Mouse (Mus musculus) CH12.LX (cell line): ENCODE measurements at regions not wholly inside any gene's neighbourhood (a gene's known extent, or its start where the extent isn't known, plus 50 kb on each side); places are given as distances from the start of the nearest gene placed in this dataset.

Experiments used
- DNase-seq: peaks from one replicate; pipeline ENCODE4 v3.0.0-alpha.2; 2013; ENCODE audit errors: extremely low read depth
- H3K27ac ChIP-seq: 2 replicates; pipeline ENCODE4 v1.5.1; 2012; ENCODE audit warnings: low read depth, mild to moderate bottlenecking, control low read depth, moderate library complexity; ENCODE audit not compliant: insufficient read depth
- H3K27me3 ChIP-seq: replicated peaks from 2 replicates; pipeline ENCODE3; 2012; ENCODE audit warnings: inconsistent platforms
- H3K36me3 ChIP-seq, 2 experiments: replicated peaks in 1 of 2; 2 replicates each; pipeline versions ENCODE3 to v1.6.1; 2012; ENCODE audit warnings: inconsistent platforms in 1 of 2, low read length in 1 of 2, mild to moderate bottlenecking in 1 of 2, mixed read lengths in 1 of 2, moderate library complexity in 1 of 2; ENCODE audit not compliant: control insufficient read depth in 1 of 2, insufficient read depth in 1 of 2
- H3K4me1 ChIP-seq, 2 experiments: 2 replicates each; pipeline ENCODE4 v1.6.1; 2012; ENCODE audit warnings: inconsistent platforms in 1 of 2, moderate library complexity in 1 of 2; ENCODE audit not compliant: insufficient read depth in 2 of 2, control insufficient read depth in 1 of 2
- H3K4me2 ChIP-seq: 2 replicates; pipeline ENCODE4 v1.6.1; 2012; ENCODE audit warnings: low read depth, mild to moderate bottlenecking, control low read depth; ENCODE audit not compliant: poor library complexity, insufficient read depth, severe bottlenecking
- H3K4me3 ChIP-seq, 3 experiments: fragments of 150-350 bp in 1 of 3; sonication (generic) in 1 of 3; replicated peaks in 1 of 3; 2 replicates each; pipeline versions ENCODE3 to v1.5.1; 2011 to 2012; ENCODE audit warnings: low read depth in 2 of 3, low read length in 2 of 3, mild to moderate bottlenecking in 2 of 3, moderate library complexity in 2 of 3, control low read depth in 1 of 3, improper control_type of control experiment in 1 of 3, inconsistent platforms in 1 of 3, mixed read lengths in 1 of 3; ENCODE audit not compliant: poor library complexity in 1 of 3
- H3K79me2 ChIP-seq: replicated peaks from 2 replicates; pipeline ENCODE4 v1.6.1; 2012; ENCODE audit warnings: mild to moderate bottlenecking, moderate library complexity; ENCODE audit not compliant: control insufficient read depth, poor library complexity, insufficient read depth, severe bottlenecking; ENCODE audit errors: extremely low read depth
- H3K9ac ChIP-seq: 2 replicates; pipeline ENCODE4 v1.6.1; 2012; ENCODE audit warnings: low read depth, mild to moderate bottlenecking, control low read depth, moderate library complexity; ENCODE audit not compliant: insufficient read depth
- H3K9me3 ChIP-seq: replicated peaks from 2 replicates; pipeline ENCODE3; 2012; ENCODE audit warnings: low read length, inconsistent platforms, mixed read lengths
- BHLHE40 ChIP-seq: IDR thresholded peaks from 2 replicates; pipeline ENCODE4 v1.6.1; 2011; ENCODE audit warnings: mild to moderate bottlenecking, low read depth, low read length, improper control_type of control experiment
- CHD2 ChIP-seq: IDR thresholded peaks from 2 replicates; pipeline ENCODE4 v1.6.1; 2011; ENCODE audit warnings: low read length, improper control_type of control experiment
- CTCF ChIP-seq, 2 experiments: IDR thresholded peaks in 1 of 2; conservative IDR thresholded peaks in 1 of 2; 2 replicates each; pipeline ENCODE4 v1.5.1; 2011 to 2012; ENCODE audit warnings: low read depth in 2 of 2, low read length in 2 of 2, improper control_type of control experiment in 1 of 2, inconsistent platforms in 1 of 2, mild to moderate bottlenecking in 1 of 2, moderate library complexity in 1 of 2
- ELF1 ChIP-seq: IDR thresholded peaks from 2 replicates; pipeline ENCODE4 v1.6.1; 2014; ENCODE audit warnings: low read depth, mild to moderate bottlenecking, inconsistent platforms, low read length, improper control_type of control experiment
- GABPA ChIP-seq: IDR thresholded peaks from 2 replicates; pipeline ENCODE4 v1.6.1; 2012; ENCODE audit warnings: low read depth, low read length, improper control_type of control experiment, inconsistent platforms; ENCODE audit not compliant: insufficient replicate concordance
- HCFC1 ChIP-seq: IDR thresholded peaks from 2 replicates; pipeline ENCODE4 v1.6.1; 2012; ENCODE audit warnings: low read depth, mild to moderate bottlenecking, inconsistent platforms, low read length, improper control_type of control experiment
- IRF4 ChIP-seq: IDR thresholded peaks from 2 replicates; pipeline ENCODE4 v1.6.1; 2014; ENCODE audit warnings: low read depth, mild to moderate bottlenecking, inconsistent platforms, low read length, improper control_type of control experiment
- JUN ChIP-seq: IDR thresholded peaks from 2 replicates; pipeline ENCODE4 v1.6.1; 2011; ENCODE audit warnings: low read depth, mild to moderate bottlenecking, low read length, improper control_type of control experiment, moderate library complexity; ENCODE audit not compliant: insufficient read depth
- JUND ChIP-seq: conservative IDR thresholded peaks from 2 replicates; pipeline ENCODE4 v1.6.1; 2011; ENCODE audit warnings: low read depth, low read length, improper control_type of control experiment
- KAT2A ChIP-seq: IDR thresholded peaks from 2 replicates; pipeline ENCODE4 v1.6.1; 2012; ENCODE audit warnings: low read length, improper control_type of control experiment, inconsistent platforms; ENCODE audit not compliant: insufficient replicate concordance
- MAFK ChIP-seq: IDR thresholded peaks from 2 replicates; pipeline ENCODE4 v1.6.1; 2011; ENCODE audit warnings: low read length, improper control_type of control experiment; ENCODE audit not compliant: insufficient replicate concordance
- MAX ChIP-seq: IDR thresholded peaks from 2 replicates; pipeline ENCODE4 v1.6.1; 2011; ENCODE audit warnings: low read length, improper control_type of control experiment
- MAZ ChIP-seq: IDR thresholded peaks from 2 replicates; pipeline ENCODE4 v1.6.1; 2012; ENCODE audit warnings: low read depth, mild to moderate bottlenecking, inconsistent platforms, low read length, improper control_type of control experiment, moderate library complexity
- PAX5 ChIP-seq: IDR thresholded peaks from 2 replicates; pipeline ENCODE4 v1.6.1; 2012; ENCODE audit warnings: low read length, inconsistent platforms, mixed read lengths
- POLR2A ChIP-seq: IDR thresholded peaks from 2 replicates; pipeline ENCODE4 v1.6.1; 2011; ENCODE audit warnings: low read depth, mild to moderate bottlenecking, improper control_type of control experiment, low read length
- POLR2AphosphoS2 ChIP-seq: IDR thresholded peaks from 2 replicates; pipeline ENCODE4 v1.6.1; 2011; ENCODE audit warnings: low read depth, low read length, improper control_type of control experiment
- RAD21 ChIP-seq: IDR thresholded peaks from 2 replicates; pipeline ENCODE4 v1.6.1; 2011; ENCODE audit warnings: low read depth, mild to moderate bottlenecking, low read length, improper control_type of control experiment, moderate library complexity
- RCOR1 ChIP-seq: conservative IDR thresholded peaks from 2 replicates; pipeline ENCODE4 v1.6.1; 2012; ENCODE audit warnings: low read depth, mild to moderate bottlenecking, inconsistent platforms, low read length, improper control_type of control experiment
- SMC3 ChIP-seq: IDR thresholded peaks from 2 replicates; pipeline ENCODE4 v1.6.1; 2011; ENCODE audit warnings: low read depth, low read length, improper control_type of control experiment
- TCF12 ChIP-seq: IDR thresholded peaks from 2 replicates; pipeline ENCODE4 v1.6.1; 2014; ENCODE audit warnings: low read depth, mild to moderate bottlenecking, inconsistent platforms, low read length, improper control_type of control experiment
- UBTF ChIP-seq: IDR thresholded peaks from 2 replicates; pipeline ENCODE4 v1.6.1; 2012; ENCODE audit warnings: low read depth, mild to moderate bottlenecking, inconsistent platforms, low read length, improper control_type of control experiment, moderate library complexity
- USF1 ChIP-seq: IDR thresholded peaks from 2 replicates; pipeline ENCODE4 v1.6.1; 2014; ENCODE audit warnings: low read depth, mild to moderate bottlenecking, inconsistent platforms, low read length, improper control_type of control experiment
- USF2 ChIP-seq: conservative IDR thresholded peaks from 2 replicates; pipeline ENCODE4 v1.6.1; 2011; ENCODE audit warnings: low read depth, low read length, improper control_type of control experiment
- ZNF384 ChIP-seq: IDR thresholded peaks from 2 replicates; pipeline ENCODE4 v1.6.1; 2012; ENCODE audit warnings: low read depth, low read length, improper control_type of control experiment, inconsistent platforms
- dilution Hi-C: fragments of 300-500 bp; cut with MboI; formaldehyde crosslinking; loops from 2 replicates; pipeline ENCODE4 v1.14.3; 2020; ENCODE audit warnings: low sequenced_read_pairs; ENCODE audit not compliant: extremely low pct_unique_long_range_greater_than_20kb, extremely low pct_ligation_motif_present
- in situ Hi-C: fragments of 300-500 bp; cut with MboI; formaldehyde crosslinking; loops from 3 replicates; pipeline ENCODE4 v1.14.3; 2019; ENCODE audit warnings: low sequenced_read_pairs, low pct_ligation_motif_present, low pct_unique_long_range_greater_than_20kb, mixed read lengths

GRCm38 (mm10) chr11:63351999-63352398 is 223.2 kb downstream of the Pmp22 start:
- H3K79me2 ChIP-seq: no peaks in the 10 kb centered on the region
- H3K4me2 ChIP-seq: no peak overlapping the region
- H3K4me1 ChIP-seq: peaks cover 0 to 10% of the 10 kb centered on the region in 2 experiments; a peak in 1 of 4 replicates
- no peaks in the 10 kb centered on the region for H3K36me3 ChIP-seq
- in situ Hi-C loops: no loop called here
- H3K9ac ChIP-seq: no peak overlapping the region
- dilution Hi-C loops: no loop called here
- no peak overlapping the region for H3K4me3 ChIP-seq
- DNase-seq: no peak
- no peaks in the 10 kb centered on the region for H3K9me3 ChIP-seq
- H3K27ac ChIP-seq: no peak overlapping the region
- no peak for TF ChIP-seq SMC3
- TF ChIP-seq HCFC1: no peak
- TF ChIP-seq USF1: no peak
- no peak for TF ChIP-seq ZNF384
- no peak for TF ChIP-seq RCOR1
- TF ChIP-seq MAX: no peak
- no peak for TF ChIP-seq UBTF
- TF ChIP-seq PAX5: no peak
- no peak for TF ChIP-seq MAZ
- TF ChIP-seq, all 38 proteins: peak for 0
- H3K27me3 ChIP-seq: no peaks in the 10 kb centered on the region

GRCm38 (mm10) chr11:63352990-63353389 is 224.2 kb downstream of the Pmp22 start:
- no peaks in the 10 kb centered on the region for H3K79me2 ChIP-seq
- H3K27me3 ChIP-seq: no peaks in the 10 kb centered on the region
- H3K9ac ChIP-seq: no peak overlapping the region
- H3K9me3 ChIP-seq: no peaks in the 10 kb centered on the region
- no peak overlapping the region for H3K4me3 ChIP-seq
- in situ Hi-C loops (no loop called here), dilution Hi-C loops (no loop called here)
- H3K4me1 ChIP-seq: peaks cover 0 to 13% of the 10 kb centered on the region in 2 experiments; a peak in 2 of 4 replicates
- DNase-seq: no peak
- H3K27ac ChIP-seq: no peak overlapping the region
- H3K4me2 ChIP-seq: no peak overlapping the region
- H3K36me3 ChIP-seq: no peaks in the 10 kb centered on the region
- TF ChIP-seq MAFK (no peak), JUND (no peak), MAX (no peak), POLR2A (no peak), IRF4 (no peak), CTCF (conservative IDR thresholded peaks at IDR 0.05 in 1 of 2, IDR thresholded peaks at IDR 0.05 in 1 of 2; ENCODE audit: low read depth in 2 of 2, low read length in 2 of 2) (no peak), TCF12 (no peak), USF2 (no peak), SMC3 (no peak), GABPA (no peak), HCFC1 (no peak), JUN (no peak), KAT2A (no peak), RCOR1 (no peak), ELF1 (no peak), CHD2 (no peak), POLR2AphosphoS2 (no peak), RAD21 (no peak), BHLHE40 (no peak), MAZ (no peak)
